23 mouse cellular contexts compared by ENCODE assay signal in the genomic region with DNA sequence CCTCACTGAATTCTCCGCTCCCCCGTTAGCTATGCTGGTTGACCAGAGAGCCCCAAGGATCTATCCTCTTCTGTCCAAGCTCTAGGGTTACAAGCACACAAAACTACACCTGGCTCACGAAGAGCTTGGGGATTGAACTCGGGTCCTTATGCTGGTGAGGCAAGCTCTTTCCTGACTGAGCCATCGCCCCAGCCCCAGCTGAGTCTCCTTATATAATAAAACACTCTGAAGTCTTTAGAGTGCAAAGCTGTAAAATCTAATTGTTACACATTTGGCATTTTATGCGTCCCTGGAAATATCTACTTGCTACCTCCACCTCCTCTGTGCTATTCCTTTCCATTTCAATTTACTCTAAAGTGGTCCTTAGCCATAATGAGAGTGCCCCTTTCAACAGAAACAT.
"Had no signal": no experiment of that assay in that cellular context is flagged by ENCODE, and none has a peak within 500 bp of the region (broad histone marks: within the 10 kb centered on the region; RNA-seq: fewer than 3 reads in every experiment).

No protein-coding gene starts in this region.

- H3K4me1 ChIP-seq: heart, embryonic 10.5 days; kidney, embryonic 15.5 days; limb, embryonic 15.5 days; liver, embryonic 12.5 days had no signal

- H3K36me3 ChIP-seq: heart, embryonic 10.5 days; heart, embryonic 12.5 days; hindbrain, embryonic 13.5 days; hindbrain, embryonic 15.5 days; kidney, embryonic 15.5 days; limb, embryonic 12.5 days; limb, embryonic 15.5 days; liver, embryonic 12.5 days had no signal

- H3K27ac ChIP-seq: heart, embryonic 10.5 days; hindbrain, embryonic 13.5 days; hindbrain, embryonic 15.5 days; hindbrain, postnatal 0 days; kidney, embryonic 15.5 days; kidney, postnatal 0 days; limb, embryonic 12.5 days; limb, embryonic 15.5 days; liver, embryonic 12.5 days had no signal

- H3K4me2 ChIP-seq: heart, embryonic 12.5 days; hindbrain, embryonic 13.5 days; hindbrain, embryonic 15.5 days; kidney, embryonic 15.5 days; limb, embryonic 12.5 days; limb, embryonic 15.5 days; liver, embryonic 12.5 days had no signal

- H3K9ac ChIP-seq: forebrain, postnatal 0 days; heart, embryonic 12.5 days; hindbrain, embryonic 13.5 days; hindbrain, embryonic 15.5 days; kidney, embryonic 15.5 days; limb, embryonic 12.5 days; limb, embryonic 15.5 days; liver, embryonic 12.5 days had no signal

- H3K9me3 ChIP-seq: heart, embryonic 10.5 days; heart, embryonic 12.5 days; hindbrain, embryonic 13.5 days; hindbrain, embryonic 15.5 days; kidney, embryonic 15.5 days; limb, embryonic 12.5 days; limb, embryonic 15.5 days; liver, embryonic 12.5 days had no signal

- DNase-seq: forebrain, postnatal 0 days; gastrocnemius, postnatal 10 days; gastrocnemius, postnatal 25 days; heart, adult 18-20 months; heart, postnatal 10 days; heart, postnatal 36 days; kidney, adult 11 months; kidney, adult 9 months; kidney, postnatal 14 days; layer of hippocampus, adult 9-11 months; layer of hippocampus, postnatal 36 days; left cerebral cortex, postnatal 4 days had no signal

- H3K4me3 ChIP-seq: heart, embryonic 10.5 days; heart, embryonic 12.5 days; hindbrain, embryonic 13.5 days; hindbrain, embryonic 15.5 days; kidney, embryonic 15.5 days; limb, embryonic 12.5 days; limb, embryonic 15.5 days; liver, embryonic 12.5 days had no signal

- ATAC-seq: forebrain, postnatal 0 days; hindbrain, postnatal 0 days; intestine, embryonic 16.5 days; liver, embryonic 12.5 days had no signal

- H3K27me3 ChIP-seq: heart, embryonic 12.5 days; hindbrain, embryonic 13.5 days; hindbrain, embryonic 15.5 days; kidney, embryonic 15.5 days; limb, embryonic 12.5 days; limb, embryonic 15.5 days; liver, embryonic 12.5 days had no signal
